Mouse (Mus musculus) adrenal gland, adult 18-20 months (tissue): Measurements from ENCODE around the gene Olfr1355. TPM values are rescaled to one million over a fixed set of nuclear protein-coding genes. Genes with fewer than 3 reads are reported as not detected.
"Not testable (repeated sequence)": the region's sequence is repeated elsewhere in the genome, so short reads cannot be mapped to it uniquely, and the experiment has no call there.

Source experiments
- DNase-seq, 2 experiments: peaks; one replicate each; pipeline ENCODE4 v3.0.0; 2021 to 2022; ENCODE audit warnings: low spot score in 2 of 2
- long read RNA-seq, 2 experiments: library from polyadenylated mRNA; stranded (forward); transcript quantifications; one replicate each; pipeline ENCODE4 v2.0.0; 2021
- total RNA-seq, 2 experiments: library from RNA; stranded (reverse); gene quantifications; 1 replicate in 1 of 2; 2 replicates in 1 of 2; pipeline ENCODE4 v1.2.3; 2021

Olfr1355 gene
- total RNA-seq = not detected
- long read RNA-seq, experiment 1 = 0 reads
- long read RNA-seq, experiment 2 = 0 reads

- DNase-seq = no peak
These were observed at the start of gene Olfr1355 for GRCm38 (mm10) chr10:78875240-78875639. Gene Olfr1355, plus strand, starts transcription at chr10:78875540.

- not testable (repeated sequence) for DNase-seq
These were observed 34.9 kb upstream of the Olfr1355 start for GRCm38 (mm10) chr10:78840456-78840855.

DNA sequence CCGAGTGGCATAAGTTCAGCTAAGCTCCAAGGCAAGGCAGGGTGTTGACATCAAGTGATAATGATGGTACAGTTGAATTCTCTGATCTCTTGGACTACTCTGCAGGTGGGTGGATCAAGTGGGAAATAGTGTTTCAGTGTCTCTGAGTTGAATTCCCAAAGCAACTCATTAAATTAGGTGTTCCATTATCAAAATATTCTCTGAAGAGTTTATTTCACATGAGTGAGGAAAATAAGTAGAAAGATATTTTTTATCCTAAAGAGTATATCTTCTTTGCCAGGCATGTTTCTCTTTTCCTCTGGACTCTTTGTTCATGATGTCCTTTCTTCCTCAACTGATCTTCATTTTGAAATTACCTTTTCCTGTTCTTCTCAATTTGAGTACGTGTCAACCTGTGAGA, 23.3 kb upstream of the Olfr1355 start, which contains the start of gene Olfr1356:
Gene Olfr1356, minus strand, starts transcription at position 101 of the 400 bp plus-strand sequence.
- no peak for DNase-seq

DNA sequence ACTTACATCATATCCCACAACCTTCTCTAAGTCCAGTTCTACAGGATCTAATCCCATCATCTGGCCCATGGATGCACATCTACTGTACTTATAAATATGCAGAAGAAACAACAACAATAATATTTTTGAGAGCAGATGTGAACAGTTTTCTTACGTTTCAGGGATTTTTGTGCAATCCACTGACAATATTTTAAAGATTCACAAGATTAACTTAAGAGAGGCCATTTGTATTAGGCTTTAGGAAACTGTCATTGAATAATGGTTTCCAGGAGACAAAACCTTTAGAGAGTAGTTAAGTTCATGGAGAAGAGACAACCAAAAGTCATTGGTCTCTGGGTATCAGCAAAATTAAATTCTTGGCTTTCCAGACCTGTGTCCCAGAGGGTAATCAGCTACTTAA, 37.5 kb downstream of the Olfr1355 start, which contains the start of gene Olfr1354:
Gene Olfr1354, plus strand, starts transcription at position 301 of the 400 bp plus-strand sequence.
- not testable (repeated sequence) for DNase-seq

Other genes starting within 250 kb of the Olfr1355 start
- not detected for gene Casp14, start 157.2 kb upstream of the Olfr1355 start, total RNA-seq
- not detected for gene Ccdc105, start 122.5 kb upstream of the Olfr1355 start, total RNA-seq
- not detected for gene Slc1a6, start 95.0 kb upstream of the Olfr1355 start, total RNA-seq
- gene Olfr1356, start 23.4 kb upstream of the Olfr1355 start, total RNA-seq = not detected
- not detected for gene Olfr1354, start 37.6 kb downstream of the Olfr1355 start, total RNA-seq
- gene Olfr8, start 75.1 kb downstream of the Olfr1355 start, total RNA-seq = not detected
- not detected for gene Olfr1353, start 87.8 kb downstream of the Olfr1355 start, total RNA-seq
- gene Olfr1352, start 105.5 kb downstream of the Olfr1355 start, total RNA-seq = not detected
- gene Olfr1351, start 136.9 kb downstream of the Olfr1355 start, total RNA-seq = not detected
- not detected for gene Olfr57, start 153.2 kb downstream of the Olfr1355 start, total RNA-seq
- 10 to 100 TPM; 12.6 to 14.0 TPM for gene 2610008E11Rik, start 222.1 kb downstream of the Olfr1355 start, total RNA-seq